Mouse (Mus musculus) stomach, postnatal 0 days (tissue): Measurements from ENCODE around the gene Gmps.

Experiments used
- CTCF ChIP-seq: IDR thresholded peaks from 2 replicates; pipeline ENCODE4 v1.5.1; 2016; ENCODE audit warnings: antibody characterized with exemption, low read depth, mild to moderate bottlenecking, moderate library complexity
- EP300 ChIP-seq: optimal IDR thresholded peaks from 2 replicates; pipeline ENCODE3; 2016; ENCODE audit warnings: antibody characterized with exemption

DNA sequence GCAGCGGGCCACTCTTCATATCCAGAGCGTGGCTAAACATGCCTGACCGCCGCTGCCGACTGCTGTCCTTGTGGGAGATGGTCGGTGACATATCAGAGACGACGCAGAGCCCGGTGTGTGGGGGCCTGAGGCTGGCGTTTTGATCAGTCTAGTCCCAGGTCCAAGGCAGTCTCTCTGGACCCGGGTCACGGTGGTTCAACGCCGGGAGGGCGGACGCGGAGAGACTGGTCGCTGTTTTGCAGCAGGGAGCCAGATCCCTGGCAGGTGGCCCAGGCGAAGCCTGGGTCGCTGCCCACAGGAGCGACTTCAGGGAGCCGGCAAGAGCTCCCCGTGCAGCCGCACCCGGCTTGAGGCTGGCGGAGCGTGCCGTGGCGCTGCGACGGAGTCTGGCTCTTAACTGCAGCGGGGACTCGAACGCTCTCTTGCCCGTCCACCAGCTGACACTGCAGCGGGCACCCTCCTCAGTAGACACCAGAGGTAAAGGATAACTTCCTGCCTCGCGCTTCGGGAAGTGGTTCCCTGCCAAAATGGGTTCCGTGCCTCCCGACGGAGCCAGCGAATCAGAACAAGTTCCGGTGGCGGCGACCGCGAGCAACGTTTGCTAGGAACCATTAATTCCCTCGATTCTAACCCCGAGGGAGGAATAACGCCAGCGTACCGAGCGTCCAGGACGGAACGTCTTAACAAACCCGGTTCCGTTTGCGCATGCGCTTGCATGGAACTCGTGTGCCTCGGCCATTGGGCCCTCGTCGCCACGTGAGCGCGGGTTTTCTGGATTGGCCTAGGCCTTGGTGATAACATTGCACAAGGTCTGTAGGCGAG lies 11.6 kb upstream of the Gmps start, which contains the start of gene Slc33a1:
- TF ChIP-seq CTCF (peak; percentile 23; the same call in 1 of the 2 replicates), EP300 (no peak)
